Mouse (Mus musculus) liver (tissue): ENCODE measurements around the gene Hs3st4.

ENCODE experiments used
- DNase-seq: peaks from one replicate; pipeline ENCODE4 v3.0.0-alpha.2; 2020; ENCODE audit warnings: mixed read lengths

Hs3st4 gene

DNA sequence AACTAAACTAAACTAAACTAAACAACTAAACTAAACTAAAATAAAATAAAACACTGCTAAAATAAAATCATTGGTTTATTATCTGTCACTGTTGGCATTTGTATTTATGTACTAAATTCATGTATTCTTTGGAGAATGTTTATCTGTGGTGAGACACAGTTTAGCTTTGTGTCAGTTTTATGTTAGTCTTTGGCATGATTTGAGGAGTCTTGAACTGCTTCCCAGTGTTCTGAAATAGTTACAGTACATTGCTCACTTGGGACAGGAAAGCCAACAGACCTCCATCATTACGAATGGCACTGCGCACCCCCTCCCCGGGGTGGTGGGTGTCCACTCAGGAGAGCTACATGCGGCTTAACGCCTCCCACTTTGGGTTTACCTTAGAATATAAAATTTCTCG, 158.6 kb downstream of the Hs3st4 start:
- no peak for DNase-seq

DNA sequence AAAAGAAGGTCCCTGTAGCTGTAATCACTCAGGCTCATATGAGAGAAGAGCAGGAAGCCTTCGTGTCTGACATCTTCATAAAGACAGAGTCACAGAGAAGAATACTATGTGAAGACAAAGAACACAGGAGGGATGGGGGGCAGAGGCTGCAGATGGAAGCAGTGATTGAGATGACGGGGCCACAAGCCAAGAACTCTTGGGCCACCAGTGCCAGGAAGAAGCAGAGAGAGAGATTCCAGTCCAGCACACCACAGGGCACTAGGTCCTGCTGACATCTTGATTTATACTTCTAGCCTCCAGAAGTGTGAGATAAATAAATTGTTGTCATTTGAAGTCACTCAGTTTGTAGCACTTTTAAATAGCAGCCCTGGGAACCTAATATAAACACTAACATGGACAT, 168.2 kb downstream of the Hs3st4 start:
- DNase-seq = no peak

DNA sequence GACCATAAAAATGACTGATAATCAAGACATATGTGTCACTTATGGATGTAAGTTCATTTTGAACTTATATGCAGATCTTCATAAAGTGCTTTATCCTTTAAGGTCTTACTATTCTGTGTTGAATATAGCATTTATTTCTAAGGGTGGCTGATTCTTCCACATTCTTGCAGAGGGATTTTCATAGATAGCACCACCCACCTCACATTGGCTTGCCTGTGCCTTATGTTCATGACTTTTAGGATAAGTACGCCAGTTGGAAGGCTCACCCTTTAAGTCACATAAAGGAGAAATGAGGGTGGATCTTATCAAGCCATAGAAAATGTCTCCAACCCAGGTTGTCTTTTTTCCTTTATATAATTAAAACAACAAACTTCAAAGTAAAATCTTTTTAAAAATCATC, 180.6 kb downstream of the Hs3st4 start:
- no peak for DNase-seq

DNA sequence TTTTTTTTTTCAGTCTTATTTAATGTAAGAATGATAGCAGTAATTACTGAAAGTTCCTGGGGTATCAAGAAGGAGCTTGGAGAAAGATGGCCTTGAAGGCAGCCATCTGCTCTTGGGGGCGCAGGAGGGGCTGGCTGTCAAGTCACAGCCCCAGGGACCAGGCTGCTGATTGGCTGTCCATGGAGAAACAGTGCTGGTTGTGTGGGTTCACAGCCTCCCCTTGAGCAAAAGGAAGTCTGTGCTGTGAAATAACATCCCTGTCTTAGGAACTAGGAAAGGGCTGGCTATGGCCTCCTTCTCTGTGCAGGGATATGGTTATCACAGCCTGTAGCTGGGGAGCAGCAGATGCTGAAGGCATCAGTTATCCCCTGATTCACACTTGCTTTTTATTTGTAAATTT, 183.6 kb downstream of the Hs3st4 start:
- no peak for DNase-seq

GRCm38 (mm10) chr7:124168796-124169195, 186.1 kb downstream of the Hs3st4 start:
- DNase-seq = no peak

GRCm38 (mm10) chr7:124170001-124170400, 187.3 kb downstream of the Hs3st4 start:
- no peak for DNase-seq

GRCm38 (mm10) chr7:124171992-124172391, 189.3 kb downstream of the Hs3st4 start:
- no peak for DNase-seq

DNA sequence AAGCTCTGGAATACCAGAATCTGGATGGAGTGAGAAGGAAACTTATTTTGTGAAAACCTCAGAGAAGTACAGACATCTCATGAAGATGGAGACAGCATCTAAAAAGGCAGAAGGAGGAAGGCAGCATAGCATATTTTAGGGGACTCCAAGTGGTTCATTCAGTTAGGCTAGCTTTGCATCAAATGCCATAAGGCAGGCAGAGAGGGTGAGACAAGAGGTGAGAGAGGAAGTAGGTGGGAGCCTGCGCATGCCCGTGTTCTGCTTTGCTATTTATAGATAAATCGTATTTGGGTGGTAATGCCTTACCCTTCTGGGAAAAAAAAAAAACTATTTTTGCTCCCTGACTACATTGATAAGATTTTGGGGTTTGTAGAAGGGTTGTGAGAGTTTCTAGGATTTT, 198.3 kb downstream of the Hs3st4 start:
- no peak for DNase-seq

- no peak for DNase-seq
Observed at GRCm38 (mm10) chr7:124184693-124185092, 202.0 kb downstream of the Hs3st4 start.

DNA sequence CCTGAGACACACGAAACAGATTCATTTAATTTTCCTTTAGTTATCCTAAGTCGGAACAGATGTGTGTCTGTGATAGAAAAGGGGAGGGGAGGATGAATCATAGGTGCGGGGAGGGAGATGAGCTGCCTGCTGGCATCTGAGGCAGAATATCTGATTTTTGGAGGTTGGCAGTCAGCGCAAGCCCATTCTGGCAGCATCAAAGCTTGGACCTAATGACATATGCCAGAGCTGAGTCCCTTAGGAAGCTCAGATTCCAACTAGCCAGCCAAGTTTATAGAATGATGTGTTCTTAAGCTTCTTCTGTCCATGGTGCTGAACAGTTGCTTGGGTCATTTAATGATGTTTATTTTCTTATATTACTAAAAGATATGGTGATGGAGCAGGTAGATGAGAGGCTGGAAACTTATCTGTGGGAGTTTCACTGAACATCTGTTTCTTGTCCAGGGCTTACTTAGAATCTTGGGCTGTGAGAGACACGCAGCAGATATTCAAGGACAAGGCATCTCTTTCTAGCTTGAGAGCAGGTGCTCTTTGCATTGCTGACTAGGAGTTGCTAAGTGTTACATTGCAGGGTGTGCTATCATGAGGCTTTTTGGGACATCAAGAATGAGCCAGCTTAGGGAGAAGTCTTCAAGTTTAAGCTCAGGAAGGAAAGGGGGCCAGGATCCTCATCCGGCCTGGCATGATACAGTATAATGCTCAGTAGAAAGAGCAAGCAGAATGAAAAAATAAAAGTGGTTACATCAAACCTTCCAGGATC, 216.3 kb downstream of the Hs3st4 start:
- DNase-seq = no peak

- no peak for DNase-seq
Observed at GRCm38 (mm10) chr7:124216921-124217320, 234.3 kb downstream of the Hs3st4 start.

- no peak for DNase-seq
Observed at GRCm38 (mm10) chr7:124220556-124220955, 237.9 kb downstream of the Hs3st4 start.

DNA sequence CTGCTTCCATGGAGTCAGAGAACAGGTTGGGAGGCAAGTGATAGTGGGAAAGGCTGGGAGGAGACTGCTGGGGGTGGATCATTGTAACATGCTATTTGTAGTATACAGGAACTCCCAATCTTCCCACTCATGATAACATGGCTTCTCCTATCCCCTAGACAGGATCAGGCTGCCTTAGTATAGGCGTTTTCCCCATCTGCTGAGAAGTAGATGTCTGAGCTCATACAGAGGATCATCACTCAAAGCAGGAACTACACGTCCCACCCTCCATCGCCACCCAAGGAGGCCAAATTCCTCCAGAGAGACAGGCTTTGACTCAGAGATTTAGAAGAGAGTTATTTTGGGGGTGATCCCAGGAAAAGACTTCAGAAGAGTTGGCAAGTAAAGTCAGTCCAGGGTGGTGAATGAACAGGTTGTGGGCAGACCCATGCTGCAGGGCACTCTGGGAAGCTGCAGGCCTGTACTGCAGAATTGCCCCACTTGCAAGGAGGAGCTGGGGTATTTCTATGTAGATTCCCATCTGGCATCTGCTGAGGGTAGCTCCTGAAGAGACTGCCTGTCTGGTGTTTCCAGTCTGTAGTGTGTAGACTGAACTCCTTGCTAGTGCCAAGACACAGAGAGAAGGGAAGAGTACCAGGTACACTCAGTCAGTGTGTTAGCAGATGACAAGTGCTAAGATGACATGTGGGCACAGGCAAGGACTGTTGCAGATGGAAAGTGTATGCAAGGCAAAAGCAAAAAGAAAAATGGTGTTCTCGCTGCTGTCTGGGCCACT, 255.4 kb downstream of the Hs3st4 start:
- no peak for DNase-seq

DNA sequence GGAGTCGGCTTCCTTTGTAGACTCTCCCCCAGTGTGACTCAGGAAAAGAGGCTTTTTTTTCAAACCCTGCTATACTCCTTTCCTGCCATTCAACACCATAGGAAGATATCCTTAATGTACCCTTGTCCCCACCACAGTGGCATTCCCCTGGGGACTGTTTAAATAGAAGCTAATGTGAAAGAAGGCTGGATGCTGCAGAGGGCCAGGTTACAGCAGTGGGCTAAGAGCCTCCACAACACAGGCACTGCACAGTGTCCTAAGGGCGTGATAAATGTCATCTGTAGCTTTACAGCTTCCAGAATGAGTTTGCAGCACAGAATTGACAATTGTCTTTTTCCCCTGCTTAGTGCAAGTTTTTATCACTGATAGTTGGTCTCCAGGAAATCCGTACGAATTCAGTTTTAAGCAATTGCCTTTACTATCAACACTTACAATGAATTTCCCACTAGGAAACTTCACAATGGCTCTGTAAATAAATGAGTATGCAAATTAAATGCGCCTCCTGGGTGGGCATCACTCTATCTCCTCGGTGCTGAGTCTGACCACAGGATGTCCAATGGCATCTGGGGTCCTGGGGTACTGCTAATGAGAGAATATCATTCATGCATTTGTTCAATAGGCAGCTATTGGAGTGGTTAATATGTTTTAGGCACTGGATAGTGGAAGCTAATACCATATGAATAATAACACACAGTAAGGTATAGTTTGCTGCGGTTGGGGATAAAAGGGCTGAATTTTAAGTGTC, 257.4 kb downstream of the Hs3st4 start:
- no peak for DNase-seq

DNA sequence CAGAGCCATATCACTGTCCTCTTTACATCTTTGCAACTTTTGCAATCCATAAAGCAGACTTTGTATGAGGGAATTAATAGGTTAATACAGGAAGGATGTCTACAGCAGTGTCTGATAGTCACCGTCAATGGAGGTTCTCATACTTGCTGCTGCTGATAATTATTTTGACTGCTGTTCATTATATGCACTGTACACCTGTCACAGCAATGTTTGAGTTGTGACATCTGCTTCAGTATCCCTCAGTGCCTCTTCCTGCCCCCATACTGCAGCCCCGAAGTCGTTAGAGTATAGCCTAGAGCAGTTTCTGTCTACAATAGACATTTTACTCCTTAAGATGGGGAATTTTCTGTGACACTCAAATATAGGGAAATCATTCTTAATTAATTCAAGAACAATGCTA, 267.2 kb downstream of the Hs3st4 start:
- no peak for DNase-seq

- DNase-seq = no peak
Observed at GRCm38 (mm10) chr7:124250566-124250965, 267.9 kb downstream of the Hs3st4 start.

- DNase-seq = no peak
Observed at GRCm38 (mm10) chr7:124258419-124258818, 275.8 kb downstream of the Hs3st4 start.

GRCm38 (mm10) chr7:124270734-124271133, 288.1 kb downstream of the Hs3st4 start:
- no peak for DNase-seq

GRCm38 (mm10) chr7:124289873-124290272, 307.2 kb downstream of the Hs3st4 start:
- no peak for DNase-seq

GRCm38 (mm10) chr7:124319451-124319850, 336.8 kb downstream of the Hs3st4 start:
- no peak for DNase-seq

DNA sequence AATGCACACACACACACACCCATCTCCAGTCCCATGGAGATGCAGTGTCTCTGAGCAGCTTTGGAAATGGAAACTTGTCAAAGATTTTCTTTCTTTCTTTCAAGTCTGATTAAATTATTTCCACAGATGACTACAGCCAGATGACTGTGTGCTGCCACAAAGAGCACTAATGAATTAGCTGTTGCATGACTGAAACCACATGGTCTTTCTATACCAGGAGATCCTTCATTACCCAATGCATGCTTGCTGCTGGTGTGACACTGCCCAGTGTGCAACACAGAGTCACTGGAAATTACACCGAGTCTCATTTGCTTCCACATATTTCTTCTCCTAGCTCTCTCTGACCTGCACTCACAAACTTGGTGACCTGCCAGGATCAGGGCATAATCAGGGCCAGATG, 353.0 kb downstream of the Hs3st4 start:
- DNase-seq = no peak

GRCm38 (mm10) chr7:124341510-124341909, 358.8 kb downstream of the Hs3st4 start:
- DNase-seq = no peak

DNA sequence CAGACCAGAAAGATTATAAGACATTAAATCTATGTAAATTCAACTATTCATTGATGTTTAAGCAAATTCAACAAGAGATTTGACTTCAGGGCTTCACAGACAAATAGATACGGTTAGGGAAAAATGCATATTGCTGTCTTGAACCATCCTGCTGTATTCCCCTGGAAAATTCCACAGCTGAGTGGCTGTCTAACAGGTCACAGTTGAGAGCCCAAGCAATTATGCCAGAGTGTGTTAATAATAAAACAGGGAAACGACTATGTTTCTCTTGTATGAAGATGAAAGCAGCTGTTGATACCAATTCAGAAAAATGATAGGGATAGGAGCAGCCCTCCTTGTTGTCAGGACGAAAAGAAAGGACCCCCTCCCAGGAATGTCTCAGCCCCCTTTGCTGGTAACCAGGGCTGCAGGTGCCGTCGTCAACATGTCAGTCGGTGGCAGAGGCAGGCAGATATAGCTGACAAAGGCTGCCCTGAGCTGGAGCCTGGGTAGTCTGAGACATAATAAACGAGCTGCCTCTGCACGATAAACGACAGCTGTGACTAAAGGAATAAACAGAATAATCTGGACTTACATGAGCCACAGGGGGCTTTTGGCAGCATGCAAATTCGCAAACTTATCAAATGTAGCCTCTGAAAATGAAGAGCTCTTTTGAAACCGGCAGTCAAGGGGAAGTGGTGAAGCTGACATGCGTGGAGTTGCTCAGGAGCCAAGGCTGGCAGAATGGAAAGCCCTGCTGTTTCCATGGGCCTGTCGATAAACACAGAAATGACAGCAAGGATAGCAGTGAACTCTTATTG, 364.7 kb downstream of the Hs3st4 start:
- DNase-seq = no peak
